11 mouse cellular contexts compared by ENCODE assay signal in genomic region chr11:118196824-118197388, GRCm38 (mm10). TPM values are rescaled to one million over a fixed set of nuclear protein-coding genes. Genes with fewer than 3 reads are reported as not detected.
A peak's percentile ranks its signal among the peaks of the same experiment; 100 is the strongest.
DNase-seq lines count a peak whose midpoint lies in the region; ATAC-seq and TF ChIP-seq lines count a peak whose summit lies in the region.
"Had no signal": no experiment of that assay in that cellular context is flagged by ENCODE, and none has a peak within 500 bp of the region (broad histone marks: within the 10 kb centered on the region; RNA-seq: fewer than 3 reads in every experiment).

No protein-coding gene starts in this region.

- no peaks in the 10 kb centered on the region for H3K27me3 ChIP-seq in spleen, adult 2 months (ENCODE audit: control insufficient read depth, insufficient read depth, low read length)
- H3K27me3 ChIP-seq in hindbrain, postnatal 0 days (ENCODE audit: insufficient read depth, low read length), result no peaks in the 10 kb centered on the region
- H3K27me3 ChIP-seq in intestine, postnatal 0 days (replicated peaks; ENCODE audit: control insufficient read depth, insufficient read depth, low read length), result no peaks in the 10 kb centered on the region
- H3K27me3 ChIP-seq: embryonic facial prominence, embryonic 12.5 days; stomach, embryonic 15.5 days had no signal

- DNase-seq in embryo, embryonic 10 days (ENCODE audit: low spot score), result peak; percentile 24
- no peak for DNase-seq in embryo, embryonic 10.5 days (ENCODE audit: low spot score)
- DNase-seq in spleen, adult 2 months (ENCODE audit: low read depth in 1 of 2, low spot score in 2 of 2), result no peak
- no peak for DNase-seq in spleen, postnatal 36 days (ENCODE audit: low spot score in 2 of 2)
- no peak for DNase-seq in hindbrain, postnatal 0 days (ENCODE audit: low spot score)
- DNase-seq in gastrocnemius, postnatal 4 days (ENCODE audit: low spot score in 2 of 2), result no peak
- DNase-seq in urinary bladder, postnatal 10 days (ENCODE audit: low spot score), result no peak

- no peaks in the 10 kb centered on the region for H3K9me3 ChIP-seq in hindbrain, postnatal 0 days (ENCODE audit: low read length)
- no peaks in the 10 kb centered on the region for H3K9me3 ChIP-seq in intestine, postnatal 0 days (ENCODE audit: control insufficient read depth)
- H3K9me3 ChIP-seq: embryonic facial prominence, embryonic 12.5 days; stomach, embryonic 15.5 days had no signal

- no peak for TF ChIP-seq POLR2A in spleen, adult 2 months (IDR thresholded peaks at IDR 0.05; ENCODE audit: low read depth, low read length)

- peak overlapping the region; percentile 39; the same call in 1 of the 2 replicates for H3K27ac ChIP-seq in spleen, adult 2 months (ENCODE audit: insufficient read depth, low read length)
- peak overlapping the region; percentile 89 for H3K27ac ChIP-seq in hindbrain, postnatal 0 days
- H3K27ac ChIP-seq in intestine, postnatal 0 days (ENCODE audit: low read depth, low read length), result no peak overlapping the region

- peak overlapping the region; percentile 7 for H3K9ac ChIP-seq in hindbrain, postnatal 0 days (replicated peaks; ENCODE audit: low read length)
- no peak overlapping the region for H3K9ac ChIP-seq in intestine, postnatal 0 days (ENCODE audit: low read depth, low read length)
- H3K9ac ChIP-seq: embryonic facial prominence, embryonic 12.5 days; stomach, embryonic 15.5 days had no signal

- peaks cover 72% of the 10 kb centered on the region for H3K4me1 ChIP-seq in spleen, adult 2 months (ENCODE audit: control insufficient read depth, insufficient read depth, insufficient read length)
- peaks cover 65% of the 10 kb centered on the region for H3K4me1 ChIP-seq in hindbrain, postnatal 0 days (ENCODE audit: insufficient read depth, low read length)
- H3K4me1 ChIP-seq in intestine, postnatal 0 days (replicated peaks; ENCODE audit: control insufficient read depth, insufficient read depth, low read length), result peaks cover 25% of the 10 kb centered on the region

- peaks cover 1% of the 10 kb centered on the region for H3K36me3 ChIP-seq in spleen, adult 2 months (ENCODE audit: control insufficient read depth, insufficient read depth, low read length)
- no peaks in the 10 kb centered on the region; the same call in 1 of the 2 replicates for H3K36me3 ChIP-seq in hindbrain, postnatal 0 days (ENCODE audit: insufficient read depth, low read length)
- peaks cover 7% of the 10 kb centered on the region; the same call in 1 of the 2 replicates for H3K36me3 ChIP-seq in intestine, postnatal 0 days (ENCODE audit: control insufficient read depth, insufficient read depth)
- H3K36me3 ChIP-seq: stomach, embryonic 15.5 days had no signal

- no peak for TF ChIP-seq CTCF in spleen, adult 2 months (IDR thresholded peaks at IDR 0.05; ENCODE audit: extremely low read depth, insufficient read depth, insufficient read length, insufficient replicate concordance)
- no peak for TF ChIP-seq CTCF in hindbrain, postnatal 0 days (IDR thresholded peaks at IDR 0.05; ENCODE audit: low read depth)
- no peak for TF ChIP-seq CTCF in intestine, postnatal 0 days (IDR thresholded peaks at IDR 0.05; ENCODE audit: low read depth)

- no peak for ATAC-seq in hindbrain, postnatal 0 days
- no peak for ATAC-seq in intestine, postnatal 0 days
- ATAC-seq: activated CD4-positive, CD25-positive, alpha-beta regulatory T cell, adult 4 months had no signal

- no peak overlapping the region for H3K4me2 ChIP-seq in hindbrain, postnatal 0 days (ENCODE audit: low read depth, low read length)
- H3K4me2 ChIP-seq in intestine, postnatal 0 days (replicated peaks; ENCODE audit: low read depth), result no peak overlapping the region

- 50% methylated on average over 10 of the region's 10 CpGs for WGBS in spleen, adult 2 months
- WGBS in hindbrain, postnatal 0 days, result 30% methylated on average over 10 of the region's 10 CpGs
- 69% methylated on average over 10 of the region's 10 CpGs for WGBS in intestine, postnatal 0 days

- no peak overlapping the region for H3K4me3 ChIP-seq in spleen, adult 2 months (ENCODE audit: extremely low read depth, insufficient read depth, insufficient read length)
- H3K4me3 ChIP-seq in hindbrain, postnatal 0 days (ENCODE audit: low read length), result no peak overlapping the region
- H3K4me3 ChIP-seq in intestine, postnatal 0 days (ENCODE audit: low read depth, low read length), result no peak overlapping the region
- H3K4me3 ChIP-seq: embryonic facial prominence, embryonic 12.5 days; stomach, embryonic 15.5 days had no signal

RNA-seq across cellular contexts. Expression of gene Cyth1, which starts 51.5 kb away (rescaled TPM):
- polyA plus RNA-seq in spleen, adult 2 months (2012; rRNA removed), result 47.7 and 57.3 TPM in 2 replicates
- total RNA-seq in hindbrain, postnatal 0 days (2014; rRNA removed), result 42.9 and 48.3 TPM in 2 replicates
- polyA plus RNA-seq in hindbrain, postnatal 0 days (2015; fragmentation: Nextera tagmentation; extraction: Ambion mirVana), result 15.7 and 19.5 TPM in 2 replicates
- 9.5 and 10.9 TPM in 2 replicates for polyA plus RNA-seq in intestine, postnatal 0 days (2015; fragmentation: Nextera tagmentation; extraction: Ambion mirVana)
- total RNA-seq in gastrocnemius, postnatal 4 days (2021), result 10 to 100 TPM; 28.4 to 32.2 TPM
